Mouse (Mus musculus) adrenal gland, adult 8-10 months (tissue): ENCODE data around the gene Numa1. TPM values are rescaled to one million over a fixed set of nuclear protein-coding genes. Genes with fewer than 3 reads are reported as not detected.
"Not testable (repeated sequence)": the region's sequence is repeated elsewhere in the genome, so short reads cannot be mapped to it uniquely, and the experiment has no call there.

Source experiments
- DNase-seq: peaks from one replicate; pipeline ENCODE4 v3.0.0; 2022
- total RNA-seq, 4 experiments: library from RNA; stranded (reverse); gene quantifications; 2 replicates each; pipeline ENCODE4 v1.2.4; 2022

The Numa1 gene
- 100 to 1,000 TPM; 191 to 248 (median 221) TPM for total RNA-seq

- DNase-seq: peak; percentile 98
Measured at GRCm38 (mm10) chr7:101933751-101934240, at the start of gene Numa1, which contains the start of gene Lrrc51. TSS of gene Numa1 (plus strand) at chr7:101934111. TSS of gene Lrrc51 (minus strand) at chr7:101933895.

GRCm38 (mm10) chr7:101884160-101884559 is 49.8 kb upstream of the Numa1 start:
- no peak for DNase-seq

GRCm38 (mm10) chr7:101886274-101886673 is 47.6 kb upstream of the Numa1 start:
- no peak for DNase-seq

- no peak for DNase-seq
Measured at GRCm38 (mm10) chr7:101888460-101888859, 45.5 kb upstream of the Numa1 start.

GRCm38 (mm10) chr7:101895695-101896094 is 38.2 kb upstream of the Numa1 start:
- no peak for DNase-seq

GRCm38 (mm10) chr7:101896104-101897066 is 37.5 kb upstream of the Numa1 start:
- DNase-seq: peak; percentile 98

GRCm38 (mm10) chr7:101900331-101901097 is 33.4 kb upstream of the Numa1 start:
- no peak for DNase-seq

- DNase-seq: no peak
Measured at GRCm38 (mm10) chr7:101901969-101902368, 31.9 kb upstream of the Numa1 start.

- no peak for DNase-seq
Measured at GRCm38 (mm10) chr7:101902846-101903245, 31.1 kb upstream of the Numa1 start.

- peak; percentile 100 for DNase-seq
Measured at GRCm38 (mm10) chr7:101905561-101906286, 28.2 kb upstream of the Numa1 start, which contains the start of gene Lamtor1. TSS of gene Lamtor1 (plus strand) at chr7:101905904.

- no peak for DNase-seq
Measured at GRCm38 (mm10) chr7:101906287-101906681, 27.6 kb upstream of the Numa1 start, which contains the start of gene Tomt. TSS of gene Tomt (minus strand) at chr7:101906359.

- DNase-seq: no peak
Measured at GRCm38 (mm10) chr7:101906696-101907095, 27.2 kb upstream of the Numa1 start.

- no peak for DNase-seq
Measured at GRCm38 (mm10) chr7:101908367-101908766, 25.5 kb upstream of the Numa1 start.

GRCm38 (mm10) chr7:101910138-101910537 is 23.8 kb upstream of the Numa1 start:
- no peak for DNase-seq

- DNase-seq: no peak
Measured at GRCm38 (mm10) chr7:101911982-101912381, 21.9 kb upstream of the Numa1 start.

GRCm38 (mm10) chr7:101918071-101918470 is 15.8 kb upstream of the Numa1 start:
- DNase-seq: no peak

GRCm38 (mm10) chr7:101925892-101926291 is 8.0 kb upstream of the Numa1 start:
- not testable (repeated sequence) for DNase-seq

- DNase-seq: no peak
Measured at GRCm38 (mm10) chr7:101928093-101928492, 5.8 kb upstream of the Numa1 start.

GRCm38 (mm10) chr7:101932551-101932950 is 1.4 kb upstream of the Numa1 start:
- DNase-seq: no peak

GRCm38 (mm10) chr7:101933300-101933699 is 611 bp upstream of the Numa1 start:
- no peak for DNase-seq

- DNase-seq: no peak
Measured at GRCm38 (mm10) chr7:101935957-101936356, 2.0 kb downstream of the Numa1 start.

- no peak for DNase-seq
Measured at GRCm38 (mm10) chr7:101936996-101937395, 3.1 kb downstream of the Numa1 start.
